Mouse (Mus musculus) embryonic facial prominence, embryonic 11.5 days (tissue): Measurements from ENCODE around the gene Mprip. TPM values are rescaled to one million over a fixed set of nuclear protein-coding genes. Genes with fewer than 3 reads are reported as not detected.

Source experiments
- ATAC-seq: fragments of 200-750 bp; cut with Nextera tagmentation; replicated peaks from 2 replicates; pipeline ENCODE4 v1.8.0; 2017; ENCODE audit warnings: low read depth; ENCODE audit not compliant: insufficient number of reproducible peaks, low FRiP score, low TSS enrichment
- DNase-seq: peaks from one replicate; pipeline ENCODE4 v3.0.0-alpha.2; 2015; ENCODE audit warnings: low spot score
- H3K27ac ChIP-seq: fragments of 300-500 bp; sonication (generic); replicated peaks from 2 replicates; pipeline ENCODE4 v1.5.1; 2014; ENCODE audit warnings: mild to moderate bottlenecking, low read depth, low read length, control low read depth
- H3K27me3 ChIP-seq: fragments of 300-500 bp; sonication (generic); 2 replicates; pipeline ENCODE4 v1.6.1; 2014; ENCODE audit warnings: mild to moderate bottlenecking, low read length, moderate library complexity, mixed read lengths; ENCODE audit not compliant: control insufficient read depth, insufficient read depth
- H3K36me3 ChIP-seq: fragments of 300-500 bp; sonication (generic); replicated peaks from 2 replicates; pipeline ENCODE4 v1.6.1; 2014; ENCODE audit warnings: low read depth, mild to moderate bottlenecking, low read length, moderate library complexity, mixed read lengths; ENCODE audit not compliant: control insufficient read depth, insufficient read depth
- H3K4me1 ChIP-seq: fragments of 300-500 bp; sonication (generic); 2 replicates; pipeline ENCODE4 v1.6.1; 2014; ENCODE audit warnings: low read length, mixed read lengths; ENCODE audit not compliant: control insufficient read depth, insufficient read depth
- H3K4me2 ChIP-seq: fragments of 300-500 bp; sonication (generic); 2 replicates; pipeline ENCODE4 v1.6.1; 2014; ENCODE audit warnings: low read depth, mild to moderate bottlenecking, control low read depth, low read length, moderate library complexity
- H3K4me3 ChIP-seq: fragments of 300-500 bp; sonication (generic); 2 replicates; pipeline ENCODE4 v1.5.1; 2014; ENCODE audit warnings: low read depth, low read length, control low read depth
- H3K9ac ChIP-seq: fragments of 300-500 bp; sonication (generic); replicated peaks from 2 replicates; pipeline ENCODE4 v1.6.1; 2014; ENCODE audit warnings: mild to moderate bottlenecking, control low read depth, low read length
- H3K9me3 ChIP-seq: fragments of 300-500 bp; sonication (generic); replicated peaks from 2 replicates; pipeline ENCODE4 v1.6.1; 2016; ENCODE audit warnings: mild to moderate bottlenecking, low read length, inconsistent platforms, mixed read lengths; ENCODE audit not compliant: control insufficient read depth
- WGBS: fragments of 180-500 bp; shearing (Covaris S2); extraction: QIAGEN DNeasy Blood & Tissue Kit; methylation state at CpG from one replicate; pipeline ENCODE4 v1.1.7; 2014; 5-methylcytosine and 5-hydroxymethylcytosine counted together
- polyA plus RNA-seq: library from polyadenylated mRNA; unstranded; fragments of >200 nt; fragmentation: Nextera tagmentation; extraction: Ambion mirVana; gene quantifications from 2 replicates; pipeline ENCODE4 v1.2.1, GENCODE M21; 2014

The Mprip gene
- polyA plus RNA-seq, 1 experiment from 2014 or later, result 64.8 TPM

DNA sequence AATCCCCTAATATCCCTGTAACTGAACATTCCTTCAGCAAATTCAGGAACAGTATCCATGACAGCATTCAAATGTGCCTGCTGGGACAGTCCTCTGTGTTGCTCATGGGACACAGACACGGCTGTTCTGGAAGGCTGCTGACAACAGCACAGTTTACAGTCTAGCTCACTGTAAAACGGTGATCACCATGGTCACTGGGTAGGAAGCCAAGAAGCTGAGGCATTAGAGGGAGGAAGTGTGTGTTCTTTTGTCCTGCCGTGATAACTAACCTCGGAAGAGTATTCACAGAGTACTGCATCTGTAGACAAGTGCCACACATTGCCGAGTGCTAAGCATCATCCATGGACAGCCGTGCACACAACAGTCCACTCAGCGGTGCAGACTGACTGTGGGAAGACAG lies 109.6 kb downstream of the Mprip start:
- WGBS, result 92% methylated on average over 7 of the region's 7 CpGs
- H3K27me3 ChIP-seq, result no peaks in the 10 kb centered on the region
- no peak overlapping the region for H3K27ac ChIP-seq
- DNase-seq, result no peak
- H3K4me3 ChIP-seq, result no peak overlapping the region
- H3K36me3 ChIP-seq, result peaks cover 9% of the 10 kb centered on the region
- no peak for ATAC-seq
- H3K4me2 ChIP-seq, result no peak overlapping the region
- H3K9me3 ChIP-seq, result no peaks in the 10 kb centered on the region
- H3K9ac ChIP-seq, result no peak overlapping the region
- no peaks in the 10 kb centered on the region for H3K4me1 ChIP-seq

DNA sequence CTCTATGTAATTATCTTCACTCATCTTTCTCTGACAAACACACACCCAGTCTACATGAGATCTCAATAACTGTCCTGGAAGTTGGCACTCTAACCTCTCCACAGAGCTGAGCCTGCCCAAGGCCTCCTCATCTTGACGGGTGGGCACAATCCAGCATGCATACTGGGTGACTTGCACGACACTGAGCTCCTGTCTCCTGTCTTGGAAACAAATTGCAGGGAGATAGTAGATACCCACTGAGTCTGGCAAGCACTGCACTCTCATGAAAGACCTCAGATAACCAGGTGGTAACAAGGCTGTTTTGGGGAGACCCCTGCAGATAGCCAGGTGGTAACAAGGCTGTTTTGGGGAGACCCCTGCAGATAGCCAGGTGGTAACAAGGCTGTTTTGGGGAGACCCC lies 111.2 kb downstream of the Mprip start:
- Histone ChIP-seq H3K4me2 (no peak overlapping the region), H3K9ac (no peak overlapping the region), H3K27me3 (no peaks in the 10 kb centered on the region), H3K4me3 (no peak overlapping the region), H3K36me3 (peaks cover 4% of the 10 kb centered on the region), H3K4me1 (no peaks in the 10 kb centered on the region), H3K27ac (no peak overlapping the region), H3K9me3 (no peaks in the 10 kb centered on the region)
- DNase-seq (no peak), ATAC-seq (no peak)
- WGBS, result 84% methylated on average over 2 of the region's 2 CpGs

DNA sequence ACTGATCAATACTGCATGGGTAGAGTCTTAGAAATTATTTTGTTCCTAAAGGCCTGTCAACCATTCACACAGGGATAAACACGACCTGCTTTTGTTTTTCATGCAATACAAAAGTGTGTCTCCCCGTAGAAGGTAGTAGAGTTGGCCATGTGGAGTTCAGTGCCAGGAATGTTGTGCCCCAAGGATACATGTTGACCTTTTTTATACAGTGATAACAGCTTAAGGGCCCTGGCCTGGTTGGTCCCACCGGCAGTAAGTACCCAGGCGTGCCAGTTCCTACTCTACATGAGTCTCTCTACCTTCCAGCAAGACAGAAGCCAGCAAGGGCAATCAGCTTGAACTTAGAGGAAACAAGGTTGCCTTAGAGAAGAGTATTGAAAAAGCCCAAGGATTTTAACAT lies 111.8 kb downstream of the Mprip start:
- H3K4me2 ChIP-seq, result no peak overlapping the region
- 90% methylated on average over 4 of the region's 4 CpGs for WGBS
- H3K9me3 ChIP-seq, result no peaks in the 10 kb centered on the region
- H3K27ac ChIP-seq, result no peak overlapping the region
- ATAC-seq, result no peak
- DNase-seq, result no peak
- no peaks in the 10 kb centered on the region for H3K4me1 ChIP-seq
- no peak overlapping the region for H3K9ac ChIP-seq
- peaks cover 4% of the 10 kb centered on the region for H3K36me3 ChIP-seq
- H3K4me3 ChIP-seq, result no peak overlapping the region
- no peaks in the 10 kb centered on the region for H3K27me3 ChIP-seq

DNA sequence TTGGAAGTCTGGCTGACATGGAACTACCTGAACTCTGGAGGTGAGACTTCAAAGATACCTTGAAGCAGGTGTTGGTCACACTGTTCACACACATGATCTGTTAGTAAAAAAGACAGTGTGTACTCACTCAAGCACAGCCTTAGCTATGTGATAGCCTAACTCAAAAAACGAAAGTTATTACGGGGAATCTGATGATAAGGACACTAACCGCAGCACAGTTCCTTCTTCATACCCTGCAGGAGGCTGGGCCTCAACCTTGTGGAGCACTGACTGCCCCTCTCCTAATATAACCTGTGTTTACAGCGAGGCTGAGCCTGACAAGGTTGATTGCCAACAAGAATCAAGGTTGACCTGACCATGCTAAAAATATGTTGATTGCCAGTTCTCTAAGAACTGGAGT lies 113.4 kb downstream of the Mprip start:
- Histone ChIP-seq H3K9me3 (no peaks in the 10 kb centered on the region), H3K27ac (no peak overlapping the region), H3K4me3 (no peak overlapping the region), H3K27me3 (no peaks in the 10 kb centered on the region), H3K4me1 (no peaks in the 10 kb centered on the region), H3K9ac (no peak overlapping the region), H3K36me3 (peaks cover 4% of the 10 kb centered on the region), H3K4me2 (no peak overlapping the region)
- no peak for ATAC-seq
- DNase-seq, result no peak
- WGBS, result 94% methylated on average over 4 of the region's 4 CpGs

DNA sequence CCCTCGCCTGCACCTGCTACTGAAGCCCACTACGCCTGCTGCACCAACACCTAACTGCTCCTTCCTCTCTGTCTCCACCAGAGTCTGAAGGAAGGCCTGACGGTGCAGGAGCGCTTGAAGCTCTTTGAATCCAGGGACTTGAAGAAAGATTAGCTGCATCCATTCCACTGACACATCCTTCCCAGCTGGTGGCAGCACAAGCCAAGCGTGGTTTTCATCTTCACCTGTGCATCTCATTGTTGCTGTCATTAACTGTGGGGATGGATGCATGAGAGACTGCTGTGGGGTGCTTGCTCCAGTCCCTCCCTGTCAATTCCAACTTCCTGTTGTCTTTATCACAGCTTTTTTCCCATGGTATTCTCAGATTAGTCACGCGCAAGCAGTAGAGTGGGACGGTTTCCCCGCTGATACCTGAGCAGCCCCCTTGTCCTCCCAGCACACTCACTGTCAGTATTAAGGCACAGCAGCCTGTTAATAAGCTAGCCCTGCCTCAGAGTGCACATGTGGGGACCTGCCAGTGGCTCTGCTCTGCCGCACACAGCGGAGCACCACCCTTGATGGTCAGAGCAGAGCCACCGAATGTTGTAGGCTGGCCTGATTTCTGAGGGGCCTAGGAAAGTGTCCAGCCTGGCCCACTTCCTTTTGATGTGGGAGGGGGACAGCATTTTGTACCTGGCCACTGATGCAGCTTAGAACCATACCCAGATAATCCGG lies 114.5 kb downstream of the Mprip start:
- 88% methylated on average over 13 of the region's 13 CpGs for WGBS
- no peaks in the 10 kb centered on the region for H3K9me3 ChIP-seq
- DNase-seq, result no peak

DNA sequence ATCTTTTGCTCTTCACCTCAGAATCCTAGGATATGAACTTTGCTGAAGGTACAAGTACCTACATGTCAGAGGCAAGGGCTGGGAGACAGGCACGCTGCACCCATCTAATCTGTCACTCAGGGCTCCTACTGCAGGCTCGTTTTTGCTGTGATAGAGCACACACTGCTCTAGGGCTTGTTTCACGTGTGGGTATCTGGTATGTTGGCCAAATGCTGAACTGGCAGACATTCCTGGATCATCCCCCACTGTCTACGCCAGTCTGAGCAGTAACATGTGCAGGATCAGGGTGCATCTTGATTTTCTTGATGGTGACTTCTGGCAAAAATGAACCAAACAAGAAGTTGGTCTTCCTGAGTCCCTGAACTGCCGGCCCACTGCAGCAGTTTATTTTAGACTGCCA lies 116.2 kb downstream of the Mprip start:
- Histone ChIP-seq H3K4me1 (no peaks in the 10 kb centered on the region), H3K9ac (no peak overlapping the region), H3K4me3 (no peak overlapping the region), H3K27ac (no peak overlapping the region), H3K4me2 (no peak overlapping the region), H3K9me3 (no peaks in the 10 kb centered on the region), H3K27me3 (no peaks in the 10 kb centered on the region), H3K36me3 (peaks cover under 1% of the 10 kb centered on the region)
- ATAC-seq, result no peak
- no peak for DNase-seq
- 85% methylated on average over 5 of the region's 5 CpGs for WGBS

More for the DNA sequence above, 114.5 kb downstream of the Mprip start:
- ATAC-seq, result no peak
- Histone ChIP-seq H3K27ac (no peak overlapping the region), H3K4me2 (no peak overlapping the region), H3K4me3 (no peak overlapping the region), H3K27me3 (no peaks in the 10 kb centered on the region), H3K36me3 (peaks cover 4% of the 10 kb centered on the region), H3K9ac (no peak overlapping the region), H3K4me1 (no peaks in the 10 kb centered on the region)

DNA sequence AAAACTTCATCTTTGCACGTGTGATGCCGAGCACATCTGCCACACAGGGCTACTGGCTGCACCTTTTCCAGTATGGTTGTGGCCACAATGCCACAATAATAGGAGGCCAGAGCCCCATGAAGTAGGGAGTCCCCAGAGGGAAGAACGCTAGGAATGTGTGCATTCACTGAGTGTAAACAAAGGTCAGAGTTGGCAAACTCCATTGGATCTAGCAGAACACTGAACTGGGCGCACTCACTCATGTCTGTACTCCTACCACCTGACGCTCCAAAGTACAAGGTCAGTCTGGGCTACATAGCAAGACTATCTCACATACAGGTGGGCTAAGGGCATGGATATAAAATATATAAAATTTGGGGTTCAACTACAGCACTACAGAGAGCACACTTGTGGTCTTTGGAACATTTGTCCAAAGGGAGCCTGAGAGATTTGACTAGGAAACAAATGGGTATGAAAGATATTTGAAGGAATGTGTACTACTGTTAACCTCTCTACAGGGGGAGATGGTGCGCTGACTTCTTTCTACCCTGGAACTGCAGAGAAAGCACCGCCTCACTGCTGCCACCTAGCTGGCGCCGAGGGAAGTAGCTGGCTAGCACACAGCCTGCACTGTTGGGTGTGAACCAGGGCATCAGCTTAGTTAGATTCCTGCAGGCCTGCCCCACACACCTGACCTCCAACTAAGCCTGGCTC lies 117.2 kb downstream of the Mprip start:
- WGBS, result 53% methylated on average over 9 of the region's 9 CpGs
- H3K27ac ChIP-seq, result no peak overlapping the region
- H3K36me3 ChIP-seq, result no peaks in the 10 kb centered on the region; the same call in 1 of the 2 replicates
- no peak overlapping the region for H3K4me2 ChIP-seq
- H3K4me1 ChIP-seq, result no peaks in the 10 kb centered on the region
- H3K4me3 ChIP-seq, result no peak overlapping the region
- H3K27me3 ChIP-seq, result no peaks in the 10 kb centered on the region
- DNase-seq (peak; percentile 75), ATAC-seq (peak; percentile 44; the same call in 1 of the 2 replicates)
- H3K9me3 ChIP-seq, result no peaks in the 10 kb centered on the region
- no peak overlapping the region for H3K9ac ChIP-seq

DNA sequence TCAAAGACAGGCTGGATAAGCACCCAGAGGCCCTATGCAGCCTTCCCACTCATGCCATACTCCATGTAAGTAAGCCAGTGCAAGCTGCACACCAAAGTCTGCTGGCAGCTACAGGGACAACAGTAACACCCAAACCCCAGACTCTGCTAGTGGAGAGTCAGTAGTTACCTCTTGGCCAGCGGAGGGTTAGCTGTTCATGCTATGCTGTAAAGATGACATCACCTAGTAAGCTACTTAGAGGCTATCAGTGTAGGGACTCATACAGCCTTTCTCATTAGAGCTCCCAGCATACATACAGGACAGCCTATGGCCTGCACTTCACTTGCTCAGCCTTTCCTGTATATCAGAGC lies 117.7 kb downstream of the Mprip start:
- Histone ChIP-seq H3K36me3 (no peaks in the 10 kb centered on the region; the same call in 1 of the 2 replicates), H3K27me3 (no peaks in the 10 kb centered on the region), H3K4me3 (no peak overlapping the region), H3K9ac (no peak overlapping the region), H3K4me1 (no peaks in the 10 kb centered on the region), H3K9me3 (no peaks in the 10 kb centered on the region), H3K4me2 (no peak overlapping the region), H3K27ac (no peak overlapping the region)
- ATAC-seq, result no peak
- no peak for DNase-seq
- 78% methylated on average over 1 of the region's 1 CpGs for WGBS
